8 mouse cellular contexts compared by ENCODE assay signal in the genomic region with DNA sequence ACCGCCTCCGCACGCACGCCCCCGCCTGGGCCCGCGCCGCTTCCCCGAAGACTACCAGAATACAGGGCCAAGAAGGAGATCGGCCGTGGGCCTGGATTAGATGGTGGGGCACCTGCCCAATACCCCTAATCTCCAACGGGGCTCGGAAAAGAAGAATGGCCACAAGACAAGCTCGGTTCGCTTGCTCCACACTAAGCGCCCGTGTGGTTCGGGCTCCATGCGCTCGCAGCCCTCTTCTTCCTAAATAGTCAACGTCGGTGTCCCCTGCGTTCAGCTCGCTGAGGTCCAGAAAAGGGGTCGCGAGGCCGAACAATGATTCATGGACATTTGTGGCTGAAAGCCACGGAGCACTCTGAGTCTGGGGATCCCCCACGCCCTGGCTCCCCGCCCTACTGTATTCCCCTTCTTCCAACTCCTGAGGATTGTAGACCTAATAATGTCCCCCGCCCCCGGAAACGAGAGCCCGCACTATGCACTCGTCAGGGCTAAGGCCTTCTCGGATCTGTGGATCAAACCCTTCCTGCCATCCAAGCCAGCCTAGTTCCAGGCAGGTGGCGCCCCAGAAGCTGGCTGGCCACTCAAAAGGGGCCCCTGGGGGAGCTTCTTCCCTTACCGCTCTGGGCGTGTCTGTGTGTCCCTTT. TPM values are rescaled to one million over a fixed set of nuclear protein-coding genes. Genes with fewer than 3 reads are reported as not detected.
DNase-seq lines count a peak whose midpoint lies in the region; ATAC-seq and TF ChIP-seq lines count a peak whose summit lies in the region.

No protein-coding gene starts in this region.

- no peaks in the 10 kb centered on the region for H3K9me3 ChIP-seq in lung, embryonic 14.5 days (ENCODE audit: low read depth, low read length)
- no peaks in the 10 kb centered on the region for H3K9me3 ChIP-seq in forebrain, postnatal 0 days (ENCODE audit: low read length)
- H3K9me3 ChIP-seq in liver, postnatal 0 days (ENCODE audit: low read length): no peaks in the 10 kb centered on the region

- no peaks in the 10 kb centered on the region for H3K36me3 ChIP-seq in lung, embryonic 14.5 days (ENCODE audit: insufficient read depth)
- no peaks in the 10 kb centered on the region for H3K36me3 ChIP-seq in forebrain, postnatal 0 days (ENCODE audit: insufficient read depth)
- H3K36me3 ChIP-seq in liver, postnatal 0 days (replicated peaks; ENCODE audit: insufficient read depth, low read length): no peaks in the 10 kb centered on the region

- TF ChIP-seq EP300 in liver, postnatal 0 days (IDR thresholded peaks at IDR 0.05; ENCODE audit: low read depth): no peak

- peaks cover 72% of the 10 kb centered on the region for H3K27me3 ChIP-seq in lung, embryonic 14.5 days (ENCODE audit: insufficient read depth, low read length)
- peaks cover 9% of the 10 kb centered on the region; the same call in 1 of the 2 replicates for H3K27me3 ChIP-seq in forebrain, postnatal 0 days (ENCODE audit: insufficient read depth, low read length)
- peaks cover 69% of the 10 kb centered on the region for H3K27me3 ChIP-seq in liver, postnatal 0 days (ENCODE audit: insufficient read depth, low read length)

- H3K4me2 ChIP-seq in lung, embryonic 14.5 days: peak overlapping the region; percentile 98
- peak overlapping the region; percentile 99 for H3K4me2 ChIP-seq in forebrain, postnatal 0 days (ENCODE audit: low read depth)
- H3K4me2 ChIP-seq in liver, postnatal 0 days (ENCODE audit: low read depth, low read length): peak overlapping the region; percentile 79

- peak overlapping the region; percentile 54 for H3K4me3 ChIP-seq in lung, embryonic 14.5 days (ENCODE audit: low read depth, low read length)
- peak overlapping the region; percentile 65 for H3K4me3 ChIP-seq in forebrain, postnatal 0 days (ENCODE audit: low read depth, low read length)
- H3K4me3 ChIP-seq in liver, postnatal 0 days (ENCODE audit: low read depth, low read length): peak overlapping the region; percentile 51

- DNase-seq in lung, embryonic 14.5 days: peak; percentile 40
- no peak for DNase-seq in lung, postnatal 25 days (ENCODE audit: low spot score)
- DNase-seq in cerebellum, postnatal 10 days: peak; percentile 54 to 69
- DNase-seq in forebrain, postnatal 0 days: peak; percentile 70
- no peak for DNase-seq in liver, postnatal 0 days
- DNase-seq in adrenal gland, postnatal 36 days: no peak
- no peak for DNase-seq in spleen, adult 12 weeks (ENCODE audit: low spot score)

- H3K27ac ChIP-seq in lung, embryonic 14.5 days (ENCODE audit: low read depth): no peak overlapping the region
- peak overlapping the region; percentile 15; the same call in 1 of the 2 replicates for H3K27ac ChIP-seq in forebrain, postnatal 0 days (ENCODE audit: low read depth, low read length)
- no peak overlapping the region for H3K27ac ChIP-seq in liver, postnatal 0 days (ENCODE audit: low read depth)

- under 1% methylated on average over 39 of the region's 39 CpGs for WGBS in lung, embryonic 14.5 days
- WGBS in forebrain, postnatal 0 days: 2% methylated on average over 39 of the region's 39 CpGs
- WGBS in liver, postnatal 0 days (ENCODE audit: insufficient replicate concordance): 1% methylated on average over 36 of the region's 39 CpGs

- TF ChIP-seq CTCF in lung, embryonic 14.5 days (IDR thresholded peaks at IDR 0.05; ENCODE audit: low read depth): no peak
- TF ChIP-seq CTCF in forebrain, postnatal 0 days (IDR thresholded peaks at IDR 0.05; ENCODE audit: low read depth): peak; percentile 12; the same call in 1 of the 2 replicates
- TF ChIP-seq CTCF in liver, postnatal 0 days (IDR thresholded peaks at IDR 0.05; ENCODE audit: low read depth): no peak

- H3K4me1 ChIP-seq in lung, embryonic 14.5 days (ENCODE audit: insufficient read depth): peaks cover 21% of the 10 kb centered on the region
- H3K4me1 ChIP-seq in forebrain, postnatal 0 days (ENCODE audit: insufficient read depth): peaks cover 21% of the 10 kb centered on the region
- H3K4me1 ChIP-seq in liver, postnatal 0 days (ENCODE audit: insufficient read depth): peaks cover 39% of the 10 kb centered on the region

- no peak for ATAC-seq in lung, embryonic 14.5 days (ENCODE audit: insufficient read depth)
- ATAC-seq in forebrain, postnatal 0 days: peak; percentile 25; the same call in 1 of the 2 replicates
- no peak for ATAC-seq in liver, postnatal 0 days
- ATAC-seq in granulocyte monocyte progenitor cell, adult 5-6 weeks (replicated peaks; ENCODE audit: poor library complexity, severe bottlenecking): no peak

- H3K9ac ChIP-seq in lung, embryonic 14.5 days: peak overlapping the region; percentile 54
- peak overlapping the region; percentile 69 for H3K9ac ChIP-seq in forebrain, postnatal 0 days
- H3K9ac ChIP-seq in liver, postnatal 0 days (replicated peaks): no peak overlapping the region; the same call in 1 of the 2 replicates

RNA-seq across cellular contexts. Expression of a gene that starts 0.5 kb away (rescaled TPM):
- polyA plus RNA-seq in lung, embryonic 14.5 days (2014; fragmentation: Nextera tagmentation; extraction: Ambion mirVana): 1.3 and 1.4 TPM in 2 replicates
- 10.0 and 14.2 TPM in 2 replicates for total RNA-seq in forebrain, postnatal 0 days (2014; rRNA removed)
- 5.1 and 6.9 TPM in 2 replicates for polyA plus RNA-seq in forebrain, postnatal 0 days (2015; fragmentation: Nextera tagmentation; extraction: Ambion mirVana)
- 0.04 TPM in 1 of 2 replicates, not detected in the other for polyA plus RNA-seq in liver, postnatal 0 days (2015; fragmentation: Nextera tagmentation; extraction: Ambion mirVana)
- not detected in 2 replicates for total RNA-seq in granulocyte monocyte progenitor cell, adult 5-6 weeks (2014; fragmentation: Nextera tagmentation)
- total RNA-seq in granulocyte monocyte progenitor cell, adult 5-6 weeks (2017): not detected in 2 replicates
- total RNA-seq in adrenal gland, postnatal 36 days (2021): 1 to 10 TPM; 2.1 to 8.3 TPM

RNA-seq across cellular contexts. Expression of a gene that starts 54.6 kb away (rescaled TPM):
- polyA plus RNA-seq in lung, embryonic 14.5 days (2014; fragmentation: Nextera tagmentation; extraction: Ambion mirVana): 14.6 TPM in 2 replicates
- 38.4 and 46.7 TPM in 2 replicates for total RNA-seq in forebrain, postnatal 0 days (2014; rRNA removed)
- 5.0 and 8.0 TPM in 2 replicates for polyA plus RNA-seq in forebrain, postnatal 0 days (2015; fragmentation: Nextera tagmentation; extraction: Ambion mirVana)
- polyA plus RNA-seq in liver, postnatal 0 days (2015; fragmentation: Nextera tagmentation; extraction: Ambion mirVana): 3.1 TPM in 2 replicates
- total RNA-seq in granulocyte monocyte progenitor cell, adult 5-6 weeks (2014; fragmentation: Nextera tagmentation): 23.8 and 33.0 TPM in 2 replicates
- 13.7 and 20.9 TPM in 2 replicates for total RNA-seq in granulocyte monocyte progenitor cell, adult 5-6 weeks (2017)
- total RNA-seq in adrenal gland, postnatal 36 days (2021): 10 to 100 TPM; 50.0 to 51.9 TPM

RNA-seq across cellular contexts. Expression of a gene that starts 56.9 kb away (rescaled TPM):
- polyA plus RNA-seq in lung, embryonic 14.5 days (2014; fragmentation: Nextera tagmentation; extraction: Ambion mirVana): 17.4 and 17.7 TPM in 2 replicates
- total RNA-seq in forebrain, postnatal 0 days (2014; rRNA removed): 35.6 and 42.8 TPM in 2 replicates
- polyA plus RNA-seq in forebrain, postnatal 0 days (2015; fragmentation: Nextera tagmentation; extraction: Ambion mirVana): 15.2 and 16.9 TPM in 2 replicates
- polyA plus RNA-seq in liver, postnatal 0 days (2015; fragmentation: Nextera tagmentation; extraction: Ambion mirVana): 5.2 and 6.4 TPM in 2 replicates
- 5.5 and 10.3 TPM in 2 replicates for total RNA-seq in granulocyte monocyte progenitor cell, adult 5-6 weeks (2014; fragmentation: Nextera tagmentation)
- 14.2 and 21.0 TPM in 2 replicates for total RNA-seq in granulocyte monocyte progenitor cell, adult 5-6 weeks (2017)
- total RNA-seq in adrenal gland, postnatal 36 days (2021): 10 to 100 TPM; 16.6 to 17.3 TPM

Comparison
In these comparisons a context has a peak if more than half of its experiments do, and no peak if none do; other contexts are left out.
1. DNase-seq: peak in lung, embryonic 14.5 days (single experiment), cerebellum, postnatal 10 days (2 of 2) and forebrain, postnatal 0 days (single experiment); none in lung, postnatal 25 days (single experiment), liver, postnatal 0 days (single experiment), adrenal gland, postnatal 36 days (0 of 2) and spleen, adult 12 weeks (single experiment).
2. Peak in every context shown above with its lines, with median percentiles within 50 percentile points of each other: H3K4me2 ChIP-seq and H3K4me3 ChIP-seq.